Mouse (Mus musculus) Muller cell, postnatal 12 days (primary cell): Measurements from ENCODE around the gene Ppp1cb.
"Not testable (repeated sequence)": the region's sequence is repeated elsewhere in the genome, so short reads cannot be mapped to it uniquely, and the experiment has no call there.

Experiments used
- DNase-seq: peaks from one replicate; pipeline ENCODE4 v3.0.0-alpha.2; 2015; ENCODE audit errors: inconsistent ontology term

Ppp1cb gene

GRCm38 (mm10) chr5:32458408-32459143 is at the start of gene Ppp1cb:
Gene Ppp1cb, plus strand, starts transcription at chr5:32458843.
- DNase-seq = peak; percentile 100

DNA sequence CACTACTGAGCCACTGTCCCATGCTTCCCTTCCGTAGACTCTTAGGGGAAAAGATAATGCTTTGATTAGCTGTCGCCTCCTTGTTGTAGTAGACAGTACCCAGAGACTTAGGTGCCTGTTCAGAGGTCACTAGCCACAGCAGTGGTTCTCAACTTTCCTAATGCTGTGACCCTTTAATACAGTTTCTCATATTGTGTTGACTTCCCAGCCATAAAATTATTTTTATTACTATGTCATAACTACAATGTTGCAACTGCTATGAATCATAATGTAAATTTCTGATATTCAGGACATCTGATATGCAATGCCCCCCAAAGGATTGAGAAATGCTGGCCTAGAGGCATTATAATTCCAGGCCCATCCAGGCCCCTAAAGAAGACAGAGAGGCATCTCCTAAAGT is 48.9 kb upstream of the Ppp1cb start:
- DNase-seq = no peak

- DNase-seq = no peak
Measured at GRCm38 (mm10) chr5:32410954-32411688, 47.5 kb upstream of the Ppp1cb start.

- DNase-seq = peak; percentile 60
Measured at GRCm38 (mm10) chr5:32412186-32412950, 46.3 kb upstream of the Ppp1cb start.

- DNase-seq = peak; percentile 80
Measured at GRCm38 (mm10) chr5:32413083-32413482, 45.6 kb upstream of the Ppp1cb start.

- DNase-seq = no peak
Measured at GRCm38 (mm10) chr5:32413569-32413968, 45.1 kb upstream of the Ppp1cb start.

- DNase-seq = no peak
Measured at GRCm38 (mm10) chr5:32414461-32414985, 44.1 kb upstream of the Ppp1cb start.

DNA sequence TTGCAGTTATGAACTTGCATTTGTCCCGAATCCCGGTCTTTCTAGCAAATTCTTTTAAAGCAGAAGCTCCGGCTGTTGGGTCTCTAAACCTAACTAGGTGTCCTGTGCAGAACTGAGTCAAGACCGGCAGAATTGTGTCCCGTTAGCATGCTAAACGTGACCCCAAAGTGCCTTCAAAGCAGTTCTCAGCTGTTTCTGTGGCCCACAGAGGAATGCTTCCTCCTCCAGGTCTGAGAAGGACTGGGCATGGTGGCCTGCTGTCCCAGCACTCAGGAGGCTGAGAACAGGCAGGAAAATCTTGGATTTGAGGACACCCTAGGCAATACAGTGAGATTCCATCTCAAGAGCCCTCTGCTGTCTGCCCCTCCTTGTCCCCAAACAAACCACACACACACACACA is 43.1 kb upstream of the Ppp1cb start:
- DNase-seq = no peak

GRCm38 (mm10) chr5:32416881-32417280 is 41.8 kb upstream of the Ppp1cb start:
- DNase-seq = peak; percentile 93

GRCm38 (mm10) chr5:32422081-32422589 is 36.5 kb upstream of the Ppp1cb start:
- no peak for DNase-seq

DNA sequence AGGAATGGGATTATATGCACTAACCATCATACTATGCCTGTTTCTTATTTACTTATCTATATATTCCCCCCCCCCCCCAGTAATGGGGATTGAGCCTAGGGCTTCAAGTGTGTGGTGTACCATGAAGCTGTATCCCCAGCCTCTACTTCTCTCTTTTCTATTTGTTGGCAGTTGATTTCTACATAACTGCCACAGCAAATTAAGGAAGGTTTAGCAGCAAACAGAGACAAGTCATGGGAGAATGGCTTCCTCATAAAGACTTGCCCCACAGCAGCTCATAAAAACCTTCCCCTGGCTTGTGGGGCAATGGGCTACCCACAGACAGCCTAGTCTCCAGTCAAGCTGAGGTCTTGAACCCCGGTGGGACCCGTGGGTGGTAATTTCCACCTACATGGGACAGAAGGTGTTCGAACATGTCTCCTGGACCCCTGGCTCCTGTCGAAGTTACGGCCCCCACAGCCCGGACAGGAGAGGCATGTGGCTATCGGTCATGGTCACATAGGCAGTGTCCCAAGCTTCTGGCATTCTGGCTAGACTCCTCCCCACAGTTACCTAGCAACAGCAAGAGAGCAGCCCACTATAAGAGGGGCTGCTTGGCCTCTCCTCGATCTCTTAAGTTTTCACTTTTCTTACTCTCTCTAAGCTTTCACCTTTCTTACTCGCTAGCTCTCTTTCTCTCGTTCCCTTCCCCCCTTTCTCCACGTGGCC is 35.1 kb upstream of the Ppp1cb start:
- no peak for DNase-seq

DNA sequence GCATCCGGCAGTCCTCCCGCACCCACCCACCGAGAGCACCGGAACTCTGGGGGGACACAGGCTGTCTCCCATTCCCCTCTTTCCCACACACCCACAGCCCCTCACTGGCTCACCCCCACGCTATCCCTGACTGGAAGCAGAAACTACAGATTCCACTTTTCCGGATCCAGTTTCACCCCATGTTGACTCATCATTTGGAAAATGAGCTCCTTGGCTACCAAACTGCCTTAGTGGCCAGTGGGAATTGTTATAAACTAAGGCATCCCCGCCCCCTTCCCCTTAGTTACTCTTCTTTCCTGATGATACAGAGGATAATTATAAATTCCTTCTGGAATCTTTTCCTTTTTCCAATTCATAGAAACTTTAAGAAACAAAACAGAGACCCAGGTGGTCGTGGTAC is 34.2 kb upstream of the Ppp1cb start:
- DNase-seq = no peak

DNA sequence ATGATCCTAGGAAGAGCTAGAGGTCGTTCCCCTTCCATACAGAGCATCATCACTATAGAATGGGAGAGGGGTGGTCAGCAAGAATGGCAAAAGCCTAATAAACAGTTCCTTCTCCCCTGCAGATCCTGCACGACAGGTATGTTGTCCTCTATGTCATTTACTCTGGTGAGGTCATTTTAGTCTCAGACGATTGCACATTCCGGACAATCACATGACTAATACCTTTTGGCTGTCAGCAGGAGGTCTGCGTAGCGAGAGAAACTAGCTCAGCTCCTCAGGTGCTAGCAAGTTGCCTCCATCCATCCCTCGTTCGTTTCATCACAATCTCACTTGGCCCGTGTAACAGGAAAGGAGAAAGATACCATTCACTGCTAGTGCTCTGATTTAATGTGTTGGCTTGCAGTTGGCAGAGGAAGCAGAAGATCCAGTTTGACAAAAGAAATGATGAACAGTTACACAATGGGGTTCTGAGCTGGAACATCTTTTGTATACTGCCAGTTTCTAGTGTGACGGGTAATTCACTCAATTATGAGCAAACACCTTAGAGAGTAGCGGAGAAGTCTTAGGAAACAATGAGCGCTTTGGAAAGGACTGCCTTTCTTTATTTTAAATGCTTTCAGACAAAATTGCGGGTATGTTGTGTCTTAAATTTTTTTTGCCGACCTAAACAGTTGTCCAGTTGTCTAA is 33.0 kb upstream of the Ppp1cb start:
- DNase-seq = peak; percentile 43

GRCm38 (mm10) chr5:32430399-32430798 is 28.2 kb upstream of the Ppp1cb start:
- DNase-seq = peak; percentile 38

DNA sequence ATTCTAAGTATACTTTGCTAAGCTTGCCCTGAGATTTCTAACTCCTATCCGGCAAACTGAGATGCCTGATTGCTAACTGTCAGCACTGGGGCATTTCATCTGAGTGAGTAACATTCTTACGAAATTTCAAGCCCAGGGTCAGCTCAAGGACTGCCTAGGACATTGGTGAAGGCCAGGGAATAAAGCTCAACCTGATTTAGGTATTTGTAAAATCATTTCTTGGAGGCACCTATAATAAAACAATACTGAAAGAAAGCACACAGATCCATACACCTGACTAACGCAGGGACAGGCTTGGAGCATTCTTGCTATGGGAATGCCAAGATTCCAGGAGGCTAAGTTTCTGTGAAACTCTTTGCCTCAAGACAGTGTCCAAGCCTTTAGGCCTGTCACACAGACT is 24.3 kb upstream of the Ppp1cb start:
- not testable (repeated sequence) for DNase-seq

DNA sequence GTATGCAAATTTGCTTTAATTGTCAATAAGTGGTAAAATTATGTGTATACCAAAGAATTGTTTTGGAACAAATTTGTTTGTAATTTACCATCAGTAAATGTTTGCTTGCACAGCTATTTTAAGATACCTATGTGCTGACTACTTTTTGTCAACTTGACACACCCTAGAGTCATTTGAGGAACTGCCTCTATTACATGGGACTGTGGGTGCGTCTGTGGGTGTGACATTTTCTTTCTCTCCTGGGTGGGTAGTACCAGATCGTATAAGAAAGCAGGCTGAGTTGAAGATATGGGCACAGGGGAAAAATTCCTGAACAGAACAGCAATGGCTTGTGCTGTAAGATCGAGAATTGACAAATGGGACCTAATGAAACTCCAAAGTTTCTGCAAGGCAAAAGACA is 23.0 kb upstream of the Ppp1cb start:
- no peak for DNase-seq

DNA sequence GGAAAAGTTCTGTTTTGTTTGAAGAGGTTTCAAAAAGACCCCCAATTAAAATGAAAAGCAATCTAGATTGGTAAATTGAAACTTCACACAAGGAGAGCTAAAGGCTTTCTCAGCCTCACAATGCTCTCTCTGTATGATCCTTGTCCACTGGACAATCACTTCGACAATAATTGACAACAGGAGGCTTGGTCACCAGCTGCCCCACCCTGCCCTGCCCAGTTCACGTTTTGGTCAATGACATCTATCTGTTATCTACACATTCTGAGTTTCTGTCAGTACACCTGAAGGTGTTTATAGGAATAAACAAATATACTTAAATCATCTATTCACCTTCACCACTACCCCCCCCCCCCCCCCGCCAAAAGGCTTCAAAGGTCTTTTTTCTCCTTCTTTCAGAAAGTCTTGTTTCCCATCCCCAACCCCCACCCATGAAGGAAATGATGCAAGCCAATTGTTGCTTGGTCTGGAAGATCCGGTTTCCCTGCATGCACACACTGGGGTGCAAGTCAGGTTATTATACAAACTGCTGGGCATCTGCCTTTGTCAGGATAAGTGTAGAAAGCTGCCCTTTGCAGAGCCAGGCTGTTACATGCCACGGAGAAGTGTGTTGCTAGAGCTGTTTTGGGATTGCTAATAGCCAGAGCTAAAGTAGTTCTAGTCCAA is 20.6 kb upstream of the Ppp1cb start:
- DNase-seq = no peak

GRCm38 (mm10) chr5:32438564-32438922 is 20.1 kb upstream of the Ppp1cb start:
- DNase-seq = no peak

DNA sequence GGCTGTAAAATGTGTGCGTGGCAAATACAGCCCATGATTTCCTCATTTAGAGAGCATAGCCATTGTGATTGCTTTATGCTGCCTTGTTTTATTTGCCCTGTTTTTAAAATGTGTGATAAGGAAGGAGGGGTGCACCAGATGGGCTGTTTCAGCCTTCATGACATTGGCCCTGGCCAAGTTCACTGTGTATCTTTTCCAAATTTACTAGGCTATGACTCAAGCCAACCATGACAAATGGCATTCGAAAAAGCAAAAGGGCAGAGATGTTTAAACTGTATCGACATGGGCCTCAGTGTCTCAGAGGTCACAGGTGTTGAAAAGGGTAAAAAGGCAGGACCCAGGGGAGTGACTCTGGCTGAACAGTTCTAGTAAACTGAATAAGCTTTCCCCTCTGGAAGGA is 17.3 kb upstream of the Ppp1cb start:
- DNase-seq = no peak

GRCm38 (mm10) chr5:32441992-32442575 is 16.6 kb upstream of the Ppp1cb start:
- peak; percentile 87 for DNase-seq
